Mouse (Mus musculus): ENCODE data around the gene Lrwd1.
"Not testable (repeated sequence)": the region's sequence is repeated elsewhere in the genome, so short reads cannot be mapped to it uniquely, and the experiment has no call there.

Lrwd1 gene

GRCm38 (mm10) chr5:136135571-136136291, at the start of gene Lrwd1, which contains the start of gene Alkbh4:
TSS of gene Lrwd1 (minus strand) at chr5:136136074.
TSS of gene Alkbh4 (plus strand) at chr5:136136146.
- peak; percentile 98 for DNase-seq (ENCODE audit: low read depth)

- DNase-seq (ENCODE audit: low read depth) = peak; percentile 29
These were observed 47.9 kb upstream of the Lrwd1 start for GRCm38 (mm10) chr5:136183766-136184165.

DNA sequence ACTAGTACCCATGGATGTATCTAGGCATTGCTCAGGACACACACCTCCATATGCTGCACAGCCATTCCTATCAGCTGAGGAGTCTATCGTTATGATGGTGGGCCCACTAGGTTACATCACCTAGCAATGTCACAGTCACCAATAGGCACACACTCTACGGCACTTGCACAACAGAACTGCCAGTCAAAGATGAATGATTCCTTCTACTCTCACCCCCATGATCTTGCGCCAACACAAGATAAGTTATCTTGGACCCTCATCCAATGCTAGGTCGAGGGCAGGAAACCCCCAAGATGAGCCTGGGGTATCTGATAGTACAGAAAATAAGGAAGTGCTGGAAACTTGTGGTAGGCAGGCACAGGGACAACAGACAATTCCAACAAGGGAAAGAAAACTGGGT, 47.0 kb upstream of the Lrwd1 start:
- DNase-seq (ENCODE audit: low read depth) = no peak

DNA sequence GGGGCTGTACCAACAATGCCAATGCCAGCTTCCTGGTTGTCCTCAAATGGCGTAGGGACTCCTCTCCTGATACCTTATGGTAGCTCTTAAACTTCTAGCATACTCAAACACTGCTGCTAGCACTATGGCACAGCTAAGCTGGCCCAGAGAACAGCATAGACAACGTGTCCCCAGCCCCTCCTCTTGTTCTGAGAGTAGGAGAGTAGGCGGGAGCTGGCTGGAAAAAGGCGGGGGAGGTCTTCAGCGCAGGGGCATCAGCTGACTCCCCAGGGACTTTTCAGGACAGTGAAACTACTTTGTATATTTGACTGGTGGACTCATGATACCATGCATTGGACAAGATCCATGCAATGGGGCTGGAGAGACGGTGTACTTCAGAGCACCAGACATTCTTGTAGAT, 46.2 kb upstream of the Lrwd1 start:
- DNase-seq (ENCODE audit: low read depth) = no peak

DNA sequence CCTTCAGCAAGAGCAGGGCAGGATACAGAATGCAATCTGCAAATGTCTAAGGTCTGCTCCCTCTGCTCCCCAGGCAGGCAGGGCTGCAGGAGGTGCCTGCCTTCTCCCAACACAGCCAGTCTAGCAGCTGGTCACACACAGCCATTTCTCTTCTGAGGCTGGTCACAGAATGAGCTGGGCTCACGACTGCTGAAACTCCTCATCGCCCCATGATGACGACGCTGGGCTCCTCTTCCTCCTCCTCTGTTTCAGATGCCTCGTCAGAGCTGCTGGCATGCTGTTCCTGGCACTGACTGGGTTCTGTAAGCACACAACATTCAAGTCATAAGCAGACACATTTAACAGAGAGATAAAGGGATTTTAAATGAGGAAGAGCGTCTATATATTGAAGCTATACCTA, 45.3 kb upstream of the Lrwd1 start:
- no peak for DNase-seq (ENCODE audit: low read depth)

GRCm38 (mm10) chr5:136179594-136179993, 43.7 kb upstream of the Lrwd1 start:
- no peak for DNase-seq (ENCODE audit: low read depth)

DNA sequence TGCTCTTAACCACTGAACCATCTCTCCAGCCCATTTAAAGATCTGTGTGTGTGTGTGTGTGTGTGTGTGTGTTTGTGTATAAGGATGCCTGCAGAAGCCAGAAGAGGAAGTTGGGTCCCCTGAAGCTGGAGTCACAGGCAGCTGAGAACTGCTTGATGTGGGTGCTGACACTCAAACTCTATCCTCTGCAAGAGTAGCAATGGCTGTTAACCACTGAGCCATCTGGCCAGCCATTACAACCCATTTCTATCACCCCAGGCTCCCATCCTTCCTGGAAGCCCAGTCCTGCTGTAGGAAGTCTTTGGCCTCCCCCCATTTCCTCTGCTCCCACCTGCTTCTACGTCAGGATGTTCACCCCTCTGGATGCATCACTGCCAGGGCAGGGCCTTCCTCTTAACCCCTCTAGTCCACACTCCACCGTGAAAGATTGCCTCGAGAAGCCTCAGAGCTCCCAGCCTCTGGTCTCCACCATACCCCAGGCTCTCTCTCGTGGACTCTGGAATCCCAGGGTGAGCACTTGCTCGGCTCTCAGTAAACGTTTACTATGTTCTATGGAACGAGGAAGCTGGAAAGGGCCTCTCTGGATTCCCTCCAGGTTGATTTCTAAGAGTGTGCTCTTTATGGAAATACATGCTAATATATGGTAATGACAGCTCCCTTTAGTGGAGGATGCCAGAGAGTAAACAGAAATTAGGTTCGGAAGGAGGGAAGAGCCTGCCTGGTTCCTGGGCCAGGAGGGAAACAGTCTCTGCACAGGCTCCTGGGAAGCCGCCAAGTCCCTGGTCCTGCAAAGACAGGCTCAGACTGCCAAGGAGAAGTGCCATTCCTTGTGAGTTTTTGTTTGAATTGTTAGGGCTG, 38.0 kb upstream of the Lrwd1 start:
- DNase-seq (ENCODE audit: low read depth) = peak; percentile 40

DNA sequence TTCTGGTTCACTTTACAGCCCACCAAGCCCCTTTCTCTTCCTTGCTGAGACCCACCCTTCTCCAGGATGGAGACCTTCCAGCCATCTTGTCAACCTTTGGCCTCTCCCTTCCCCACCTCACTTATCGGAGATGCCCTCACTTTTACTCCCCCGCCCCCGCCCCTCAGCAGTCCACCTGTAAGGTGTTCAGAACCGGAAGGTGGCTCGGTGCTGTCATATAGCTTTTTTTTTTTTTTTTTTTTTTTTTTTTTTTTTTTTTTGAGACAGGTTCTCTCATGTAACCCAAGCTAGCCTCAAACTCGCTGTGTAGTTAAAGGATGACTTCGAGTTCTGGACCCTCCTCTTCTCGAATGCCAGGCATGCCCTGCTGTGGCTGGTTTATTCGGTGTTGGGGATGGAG, 37.1 kb upstream of the Lrwd1 start:
- DNase-seq (ENCODE audit: low read depth) = no peak

GRCm38 (mm10) chr5:136171363-136172341, 35.8 kb upstream of the Lrwd1 start:
- DNase-seq (ENCODE audit: low read depth) = peak; percentile 43

DNA sequence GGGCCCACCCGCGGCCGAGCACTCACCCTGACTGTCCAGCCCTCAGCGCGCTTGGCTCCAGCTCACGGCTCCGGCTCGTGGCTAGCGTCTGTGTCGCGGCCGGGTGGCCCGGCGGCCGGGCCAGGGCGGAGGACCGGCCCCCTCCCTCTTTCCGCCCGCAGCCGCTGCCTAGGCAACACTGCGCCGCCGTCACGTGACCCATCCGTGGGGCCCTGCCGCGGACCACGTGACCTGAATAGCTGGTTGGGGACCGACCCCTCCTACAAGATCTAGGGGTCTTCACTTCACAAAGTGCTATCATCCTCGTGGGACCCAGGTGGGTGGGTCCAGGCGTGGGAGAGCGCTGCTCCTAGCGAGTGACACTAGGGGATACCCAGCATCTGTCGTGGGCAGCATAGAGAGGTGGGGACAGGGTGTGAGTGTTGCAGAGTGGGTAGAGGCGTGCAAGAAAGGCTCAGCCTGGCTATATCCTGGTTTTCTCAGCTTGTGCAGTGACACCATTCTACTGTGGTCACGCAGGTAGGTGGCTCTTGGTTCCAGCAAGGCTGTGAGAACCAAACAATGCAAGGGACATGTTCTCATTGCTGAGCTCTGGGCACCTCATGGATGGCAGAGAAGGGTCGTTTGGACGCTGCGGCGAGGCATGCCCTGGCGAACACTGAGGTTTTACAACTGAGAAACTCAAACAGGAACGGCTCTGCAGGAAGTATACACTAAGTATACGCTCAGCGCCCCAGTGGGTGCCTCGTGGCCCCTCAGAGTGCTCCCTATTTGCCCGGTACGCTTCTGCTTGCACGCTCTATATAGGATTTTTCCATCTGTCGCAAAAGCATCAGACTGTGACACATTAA, 34.9 kb upstream of the Lrwd1 start, which contains the start of gene Orai2:
Gene Orai2 (minus strand): TSS at position 202 of the 851 bp plus-strand sequence.
- peak; percentile 83 for DNase-seq (ENCODE audit: low read depth)

DNA sequence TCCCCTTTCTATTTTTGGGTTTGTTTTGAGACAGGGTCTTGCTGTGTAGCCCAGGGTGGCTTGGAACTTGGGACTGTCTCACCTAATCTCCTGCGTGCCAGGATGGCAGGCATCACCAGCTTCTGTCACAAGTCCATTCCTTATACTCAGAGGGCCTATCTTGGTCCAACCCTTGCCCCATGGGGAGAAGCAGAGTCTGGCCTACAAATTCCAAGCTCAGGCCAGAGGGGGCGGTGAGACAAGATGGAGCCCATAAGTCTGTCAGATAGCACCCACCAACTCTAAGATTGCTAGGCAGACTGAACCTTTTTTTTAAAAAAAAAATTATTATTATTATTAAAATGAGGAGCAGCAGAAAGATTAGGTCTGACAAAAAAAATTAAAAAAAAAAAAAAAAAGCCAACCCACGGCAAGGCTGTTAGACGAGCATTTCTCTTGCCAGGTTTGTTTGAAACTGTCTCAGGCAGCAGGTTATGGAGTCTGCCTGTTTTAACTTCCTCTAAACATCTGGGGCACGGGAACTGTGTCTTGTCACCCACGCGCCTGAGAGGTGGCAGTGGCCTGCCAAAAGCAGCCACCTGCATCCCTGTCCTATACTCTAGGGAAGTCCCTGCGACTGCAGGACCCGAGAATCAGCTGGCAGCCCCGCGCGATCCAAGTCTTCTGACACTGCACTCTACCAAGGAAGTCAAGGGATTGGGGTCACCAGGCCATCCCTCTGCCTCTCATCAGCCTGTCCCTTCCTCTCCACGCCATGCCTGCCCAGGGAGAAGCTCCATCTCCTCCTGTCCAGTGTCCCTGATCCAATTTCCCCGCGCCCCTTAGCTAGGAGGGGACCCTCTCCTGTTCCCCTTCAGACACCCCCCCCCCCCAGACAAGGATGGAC, 34.0 kb upstream of the Lrwd1 start:
- peak; percentile 40 for DNase-seq (ENCODE audit: low read depth)

- peak; percentile 38 for DNase-seq (ENCODE audit: low read depth)
These were observed 32.2 kb upstream of the Lrwd1 start for GRCm38 (mm10) chr5:136168071-136168470.

DNA sequence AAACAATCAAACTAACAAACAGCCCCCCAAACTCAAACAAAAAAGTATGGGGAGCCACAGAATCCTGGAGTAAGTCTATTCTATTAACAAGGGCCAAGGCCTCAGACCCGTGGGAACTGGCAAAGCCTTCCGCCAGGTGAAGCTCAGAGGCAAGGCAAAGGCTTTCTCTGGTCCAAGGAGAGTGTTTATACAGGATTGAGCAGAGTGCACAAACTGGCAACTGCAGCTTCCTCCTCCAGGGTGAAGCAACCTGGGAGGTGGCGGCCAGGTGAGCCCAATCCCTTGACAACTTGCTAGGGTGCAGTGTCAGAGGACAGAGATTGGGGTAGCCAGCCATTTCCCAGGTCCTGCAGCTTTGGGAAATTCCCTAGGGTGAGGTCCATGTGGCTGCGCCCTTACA, 31.4 kb upstream of the Lrwd1 start:
- DNase-seq (ENCODE audit: low read depth) = no peak

- DNase-seq (ENCODE audit: low read depth) = no peak
These were observed 29.4 kb upstream of the Lrwd1 start for GRCm38 (mm10) chr5:136165246-136165645.

- no peak for DNase-seq (ENCODE audit: low read depth)
These were observed 28.1 kb upstream of the Lrwd1 start for GRCm38 (mm10) chr5:136163807-136164474.

- not testable (repeated sequence) for DNase-seq (ENCODE audit: low read depth)
These were observed 24.2 kb upstream of the Lrwd1 start for GRCm38 (mm10) chr5:136160084-136160483.

DNA sequence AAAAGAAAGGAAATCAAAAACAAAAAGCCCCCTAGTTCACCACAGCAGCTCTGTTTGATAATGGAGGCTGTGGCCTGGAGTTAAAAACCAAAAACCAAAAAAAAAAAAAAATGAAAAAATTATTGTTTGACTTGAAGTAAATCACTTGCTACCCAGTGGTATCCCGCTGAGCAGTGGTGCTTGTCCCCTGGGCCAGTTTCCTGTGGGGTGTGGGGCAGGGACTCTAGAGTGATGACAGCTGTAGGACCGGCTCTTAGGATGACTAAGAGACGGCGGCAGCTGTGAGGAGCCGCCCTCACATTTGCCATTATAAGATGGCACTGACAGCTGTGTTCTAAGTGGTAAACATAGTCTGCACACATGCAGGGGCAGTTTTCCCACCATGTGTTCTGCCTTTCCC, 19.5 kb upstream of the Lrwd1 start:
- DNase-seq (ENCODE audit: low read depth) = no peak

GRCm38 (mm10) chr5:136152365-136152764, 16.5 kb upstream of the Lrwd1 start:
- no peak for DNase-seq (ENCODE audit: low read depth)

GRCm38 (mm10) chr5:136149134-136149576, 13.3 kb upstream of the Lrwd1 start:
- not testable (repeated sequence) for DNase-seq (ENCODE audit: low read depth)

All from NIH3T3 (cell line).